Mouse (Mus musculus) midbrain, postnatal 0 days (tissue): ENCODE results near the gene AC153137.1. TPM values are rescaled to one million over a fixed set of nuclear protein-coding genes. Genes with fewer than 3 reads are reported as not detected.
"Not testable (repeated sequence)": the region's sequence is repeated elsewhere in the genome, so short reads cannot be mapped to it uniquely, and the experiment has no call there.

Experiments used
- ATAC-seq: fragments of 200-750 bp; cut with Nextera tagmentation; 2 replicates; pipeline ENCODE4 v1.8.0; 2017; ENCODE audit warnings: moderate number of reproducible peaks, mild to moderate bottlenecking, moderate TSS enrichment, moderate library complexity; ENCODE audit not compliant: low FRiP score
- DNase-seq: peaks from one replicate; pipeline ENCODE4 v3.0.0-alpha.2; 2015; ENCODE audit warnings: low spot score
- H3K27ac ChIP-seq: fragments of 300-500 bp; sonication (generic); 2 replicates; pipeline ENCODE4 v1.5.1; 2014; ENCODE audit warnings: low read depth, mild to moderate bottlenecking, low read length, mixed read lengths
- H3K27me3 ChIP-seq: fragments of 300-500 bp; sonication (generic); 2 replicates; pipeline ENCODE4 v1.6.1; 2014; ENCODE audit warnings: low read length, control low read depth, mixed read lengths; ENCODE audit not compliant: insufficient read depth
- H3K36me3 ChIP-seq: fragments of 300-500 bp; sonication (generic); 2 replicates; pipeline ENCODE4 v1.6.1; 2014; ENCODE audit warnings: low read length, control low read depth, mixed read lengths; ENCODE audit not compliant: insufficient read depth
- H3K4me1 ChIP-seq: fragments of 300-500 bp; sonication (generic); 2 replicates; pipeline ENCODE4 v1.6.1; 2014; ENCODE audit warnings: mild to moderate bottlenecking, control low read depth, antibody characterized with exemption, low read length, mixed read lengths; ENCODE audit not compliant: insufficient read depth
- H3K4me2 ChIP-seq: fragments of 300-500 bp; sonication (generic); 2 replicates; pipeline ENCODE4 v1.6.1; 2014; ENCODE audit warnings: low read depth, mild to moderate bottlenecking, low read length, mixed read lengths; ENCODE audit not compliant: poor library complexity, severe bottlenecking
- H3K4me3 ChIP-seq: fragments of 300-500 bp; sonication (generic); 2 replicates; pipeline ENCODE4 v1.5.1; 2014; ENCODE audit warnings: low read depth, mild to moderate bottlenecking, low read length, moderate library complexity
- H3K9ac ChIP-seq: fragments of 300-500 bp; sonication (generic); replicated peaks from 2 replicates; pipeline ENCODE4 v1.6.1; 2014; ENCODE audit warnings: mild to moderate bottlenecking, low read length, moderate library complexity, mixed read lengths; ENCODE audit not compliant: poor library complexity, severe bottlenecking
- H3K9me3 ChIP-seq: fragments of 300-500 bp; sonication (generic); 2 replicates; pipeline ENCODE4 v1.6.1; 2016; ENCODE audit warnings: low read length, control low read depth
- CTCF ChIP-seq: IDR thresholded peaks from 2 replicates; pipeline ENCODE4 v1.5.1; 2016; ENCODE audit warnings: antibody characterized with exemption, mild to moderate bottlenecking
- WGBS: fragments of 180-500 bp; shearing (Covaris S2); extraction: QIAGEN DNeasy Blood & Tissue Kit; methylation state at CpG from one replicate; pipeline ENCODE4 v1.1.7; 2014; 5-methylcytosine and 5-hydroxymethylcytosine counted together
- polyA plus RNA-seq: library from polyadenylated mRNA; unstranded; fragments of >200 nt; fragmentation: Nextera tagmentation; extraction: Ambion mirVana; gene quantifications from 2 replicates; pipeline ENCODE4 v1.2.1, GENCODE M21; 2015
- total RNA-seq: library from RNA; depleted of rRNA; stranded (reverse); fragments of >200 nt; gene quantifications from 2 replicates; pipeline ENCODE4 v1.2.3, GENCODE M21; 2014; rRNA removed

The AC153137.1 gene
- total RNA-seq (not detected in 2 replicates), polyA plus RNA-seq (not detected in 2 replicates)

- not testable (repeated sequence) for H3K36me3 ChIP-seq, H3K9ac ChIP-seq, H3K9me3 ChIP-seq, H3K4me2 ChIP-seq, H3K27me3 ChIP-seq, H3K4me1 ChIP-seq, H3K27ac ChIP-seq, DNase-seq, H3K4me3 ChIP-seq, ATAC-seq
- WGBS = 92% methylated on average over 5 of the region's 6 CpGs
Measured at GRCm38 (mm10) chr1:30977868-30978267, at the start of gene AC153137.1. AC153137.1 (minus strand) TSS chr1:30977968.

GRCm38 (mm10) chr1:31023173-31023572 is 45.4 kb upstream of the AC153137.1 start:
- Histone ChIP-seq H3K27me3 (no peaks in the 10 kb centered on the region), H3K4me1 (no peaks in the 10 kb centered on the region), H3K4me2 (no peak overlapping the region)

GRCm38 (mm10) chr1:31019283-31019682 is 41.5 kb upstream of the AC153137.1 start:
- WGBS = 89% methylated on average over 6 of the region's 6 CpGs

More at GRCm38 (mm10) chr1:31023173-31023572, 45.4 kb upstream of the AC153137.1 start:
- Histone ChIP-seq H3K27ac (no peak overlapping the region), H3K4me3 (no peak overlapping the region), H3K36me3 (no peaks in the 10 kb centered on the region), H3K9me3 (no peaks in the 10 kb centered on the region), H3K9ac (no peak overlapping the region)
- DNase-seq = no peak
- no peak for TF ChIP-seq CTCF
- ATAC-seq = no peak

DNA sequence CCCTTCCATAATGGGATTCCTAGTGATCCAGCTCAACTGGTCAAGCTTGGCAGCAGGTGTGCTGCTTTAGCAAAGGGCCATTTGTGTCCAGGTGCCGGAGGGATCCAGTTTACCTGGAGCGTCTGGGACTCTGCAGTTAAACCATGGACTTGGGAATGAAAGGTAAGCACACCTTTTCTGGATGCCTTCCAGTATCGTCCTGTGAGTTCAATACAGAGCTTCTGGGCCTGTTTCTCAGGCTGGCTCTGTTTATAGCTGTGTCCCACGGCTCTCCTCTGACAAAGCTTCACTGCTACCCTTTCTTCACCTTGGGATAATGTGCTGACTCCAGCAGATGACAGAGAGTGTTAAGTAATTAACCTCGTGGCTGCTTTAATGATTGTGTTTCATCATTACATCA is 39.6 kb upstream of the AC153137.1 start:
- no peak for TF ChIP-seq CTCF
- no peaks in the 10 kb centered on the region for H3K36me3 ChIP-seq
- no peaks in the 10 kb centered on the region for H3K4me1 ChIP-seq
- H3K9ac ChIP-seq = no peak overlapping the region
- no peak overlapping the region for H3K4me3 ChIP-seq
- H3K27me3 ChIP-seq = no peaks in the 10 kb centered on the region
- no peak overlapping the region for H3K4me2 ChIP-seq
- ATAC-seq (no peak), DNase-seq (no peak)
- 80% methylated on average over 5 of the region's 5 CpGs for WGBS
- no peak overlapping the region for H3K27ac ChIP-seq
- H3K9me3 ChIP-seq = no peaks in the 10 kb centered on the region

More at GRCm38 (mm10) chr1:31019283-31019682, 41.5 kb upstream of the AC153137.1 start:
- Histone ChIP-seq H3K4me2 (no peak overlapping the region), H3K9me3 (no peaks in the 10 kb centered on the region), H3K4me3 (no peak overlapping the region), H3K4me1 (no peaks in the 10 kb centered on the region), H3K36me3 (no peaks in the 10 kb centered on the region), H3K27ac (no peak overlapping the region), H3K9ac (no peak overlapping the region), H3K27me3 (no peaks in the 10 kb centered on the region)
- no peak for TF ChIP-seq CTCF
- ATAC-seq (no peak), DNase-seq (no peak)

- 84% methylated on average over 6 of the region's 6 CpGs for WGBS
- H3K9me3 ChIP-seq = no peaks in the 10 kb centered on the region
- H3K4me1 ChIP-seq = no peaks in the 10 kb centered on the region
Measured at GRCm38 (mm10) chr1:31016068-31016467, 38.3 kb upstream of the AC153137.1 start.

DNA sequence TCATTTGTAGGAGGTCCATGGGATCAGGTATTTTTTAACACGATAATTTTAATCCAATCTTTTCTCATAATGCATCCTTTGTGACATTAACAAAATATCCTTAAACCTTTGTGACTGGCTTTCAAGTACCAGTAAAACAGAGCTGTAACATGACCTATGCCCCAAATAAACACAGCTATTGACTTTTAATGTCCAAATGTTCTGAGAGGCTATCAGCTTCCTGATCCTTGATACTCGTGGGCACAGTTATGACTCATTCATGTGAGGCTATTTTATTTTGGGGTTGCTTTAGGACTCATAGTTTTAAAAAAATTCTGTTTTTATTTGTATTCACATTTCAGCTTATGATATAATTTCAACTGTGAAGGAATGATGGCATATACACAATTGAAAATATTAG is 37.5 kb upstream of the AC153137.1 start:
- H3K9ac ChIP-seq = no peak overlapping the region
- DNase-seq = no peak
- no peaks in the 10 kb centered on the region for H3K36me3 ChIP-seq
- no peaks in the 10 kb centered on the region for H3K4me1 ChIP-seq
- no peak overlapping the region for H3K4me3 ChIP-seq
- no peak for TF ChIP-seq CTCF
- no peak overlapping the region for H3K4me2 ChIP-seq
- no peak overlapping the region for H3K27ac ChIP-seq
- ATAC-seq = no peak
- WGBS = 78% methylated on average over 2 of the region's 2 CpGs
- no peaks in the 10 kb centered on the region for H3K27me3 ChIP-seq
- no peaks in the 10 kb centered on the region for H3K9me3 ChIP-seq

More at GRCm38 (mm10) chr1:31016068-31016467, 38.3 kb upstream of the AC153137.1 start:
- H3K4me2 ChIP-seq = no peak overlapping the region
- no peak overlapping the region for H3K9ac ChIP-seq
- no peaks in the 10 kb centered on the region for H3K27me3 ChIP-seq
- no peak for ATAC-seq
- no peak overlapping the region for H3K4me3 ChIP-seq
- DNase-seq = no peak
- H3K36me3 ChIP-seq = no peaks in the 10 kb centered on the region
- no peak overlapping the region for H3K27ac ChIP-seq
- no peak for TF ChIP-seq CTCF

DNA sequence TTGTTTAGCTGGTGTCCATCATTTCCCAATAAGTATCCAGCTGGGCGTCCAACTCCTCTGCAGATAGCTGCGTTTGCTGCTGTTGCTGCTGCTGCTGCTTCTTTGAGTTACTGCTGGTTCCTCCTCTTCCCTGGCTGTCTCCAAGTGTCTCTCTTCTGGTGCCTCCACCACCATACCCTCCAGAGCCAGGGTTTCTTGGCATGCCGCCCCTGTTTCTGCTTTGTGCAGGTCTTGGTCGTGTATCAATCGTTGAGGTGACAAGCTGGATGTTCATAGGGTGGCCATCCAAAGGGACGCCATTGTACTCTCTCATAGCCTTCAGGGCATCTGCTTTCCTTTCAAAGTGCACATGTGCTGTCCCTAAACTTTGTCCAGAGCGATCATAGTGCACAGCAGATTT is 529 bp downstream of the AC153137.1 start:
- H3K9ac ChIP-seq, ATAC-seq, H3K4me2 ChIP-seq, H3K9me3 ChIP-seq, H3K4me3 ChIP-seq, H3K36me3 ChIP-seq, H3K4me1 ChIP-seq, DNase-seq, H3K27ac ChIP-seq, H3K27me3 ChIP-seq: not testable (repeated sequence)
- WGBS = 94% methylated on average over 7 of the region's 7 CpGs
